Mouse (Mus musculus) MEL (cell line): ENCODE results near the gene Map1s.

ENCODE experiments used
- BHLHE40 ChIP-seq: IDR thresholded peaks from 2 replicates; pipeline ENCODE4 v1.6.1; 2012; ENCODE audit warnings: low read depth, mild to moderate bottlenecking, inconsistent platforms, low read length, improper control_type of control experiment, borderline replicate concordance
- CTCF ChIP-seq, 3 experiments: IDR thresholded peaks in 2 of 3; conservative IDR thresholded peaks in 1 of 3; 2 replicates each; pipeline ENCODE4 v1.5.1; 2011 to 2012; ENCODE audit warnings: low read length in 3 of 3, low read depth in 2 of 3, mild to moderate bottlenecking in 2 of 3, improper control_type of control experiment in 1 of 3, inconsistent platforms in 1 of 3, mixed read lengths in 1 of 3, moderate library complexity in 1 of 3; ENCODE audit not compliant: control insufficient read depth in 1 of 3, insufficient read depth in 1 of 3, poor library complexity in 1 of 3, severe bottlenecking in 1 of 3
- EP300 ChIP-seq, 2 experiments: IDR thresholded peaks; 2 replicates each; pipeline ENCODE4 v1.6.1; 2011; ENCODE audit warnings: improper control_type of control experiment in 2 of 2, low read length in 2 of 2, low read depth in 1 of 2, mild to moderate bottlenecking in 1 of 2
- GABPA ChIP-seq: IDR thresholded peaks from 2 replicates; pipeline ENCODE4 v1.6.1; 2012; ENCODE audit warnings: low read depth, mild to moderate bottlenecking, inconsistent platforms, low read length, improper control_type of control experiment, moderate library complexity
- GATA1 ChIP-seq: IDR thresholded peaks from 2 replicates; pipeline ENCODE4 v1.6.1; 2011; ENCODE audit warnings: low read depth, low read length, improper control_type of control experiment
- JUND ChIP-seq: IDR thresholded peaks from 2 replicates; pipeline ENCODE4 v1.6.1; 2011; ENCODE audit warnings: low read depth, mild to moderate bottlenecking, improper control_type of control experiment, low read length
- MAZ ChIP-seq: IDR thresholded peaks from 2 replicates; pipeline ENCODE4 v1.6.1; 2012; ENCODE audit warnings: low read depth, mild to moderate bottlenecking, inconsistent platforms, low read length, improper control_type of control experiment
- MEF2A ChIP-seq: IDR thresholded peaks from 2 replicates; pipeline ENCODE4 v1.6.1; 2014; ENCODE audit warnings: low read depth, mild to moderate bottlenecking, inconsistent platforms, low read length, improper control_type of control experiment; ENCODE audit not compliant: poor library complexity, insufficient replicate concordance, severe bottlenecking; ENCODE audit errors: extremely low read depth
- MYC ChIP-seq: IDR thresholded peaks from 2 replicates; pipeline ENCODE4 v1.6.1; 2011; ENCODE audit warnings: low read depth, mild to moderate bottlenecking, low read length, improper control_type of control experiment, moderate library complexity
- POLR2AphosphoS5 ChIP-seq: IDR thresholded peaks from 2 replicates; pipeline ENCODE4 v1.6.1; 2012; ENCODE audit warnings: low read depth, borderline replicate concordance, mild to moderate bottlenecking, inconsistent platforms, low read length, moderate library complexity, mixed read lengths
- RCOR1 ChIP-seq: IDR thresholded peaks from 2 replicates; pipeline ENCODE4 v1.6.1; 2012; ENCODE audit warnings: low read depth, mild to moderate bottlenecking, inconsistent platforms, low read length, improper control_type of control experiment
- TBP ChIP-seq: IDR thresholded peaks from 2 replicates; pipeline ENCODE4 v1.8.0; 2011; ENCODE audit warnings: low read depth, low read length, improper control_type of control experiment
- USF2 ChIP-seq, 2 experiments: IDR thresholded peaks; 2 replicates each; pipeline ENCODE4 v1.6.1; 2011 to 2012; ENCODE audit warnings: improper control_type of control experiment in 2 of 2, low read length in 2 of 2, borderline replicate concordance in 1 of 2, inconsistent platforms in 1 of 2, low read depth in 1 of 2, mild to moderate bottlenecking in 1 of 2; ENCODE audit not compliant: insufficient read depth in 1 of 2
- ZKSCAN1 ChIP-seq: IDR thresholded peaks from 2 replicates; pipeline ENCODE4 v1.6.1; 2012; ENCODE audit warnings: low read depth, mild to moderate bottlenecking, inconsistent platforms, low read length, improper control_type of control experiment, moderate library complexity

DNA sequence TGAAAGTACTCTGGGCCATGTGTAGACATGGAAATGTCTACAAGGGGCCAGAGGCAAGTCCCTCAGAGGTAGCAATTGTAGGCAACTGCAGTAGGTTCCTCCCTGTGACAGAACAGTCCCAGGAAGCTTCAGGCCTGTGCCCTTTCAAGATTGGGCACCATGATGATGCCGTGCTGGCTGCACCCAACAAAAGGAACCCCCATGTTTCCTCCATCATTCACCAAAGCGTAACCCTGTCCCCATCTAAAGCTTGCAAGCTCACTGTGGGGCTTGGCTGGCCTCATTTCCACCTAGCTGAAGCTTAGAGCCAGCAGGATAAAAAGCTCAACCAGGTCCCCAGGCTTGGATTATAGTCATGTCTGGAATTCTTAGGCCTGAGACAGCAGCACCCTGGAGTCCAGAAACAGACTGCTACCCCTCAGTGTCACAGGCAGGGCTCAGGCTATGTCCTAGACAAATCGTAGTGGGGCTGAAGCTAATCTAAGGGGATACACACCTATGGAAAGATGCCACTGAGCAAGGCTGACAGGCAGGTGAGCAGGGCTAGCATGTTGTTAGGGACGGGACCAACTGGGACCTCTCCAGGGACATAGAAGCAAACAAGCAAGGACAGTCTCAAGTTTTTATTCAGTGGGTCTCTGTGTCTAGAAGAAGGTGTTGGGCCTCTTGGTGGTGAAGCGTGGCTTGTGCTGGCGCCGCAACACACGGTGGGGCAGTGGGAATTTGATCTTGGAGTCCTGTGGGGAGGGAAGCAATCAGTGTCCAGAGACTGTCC lies 10.8 kb upstream of the Map1s start:
- TF ChIP-seq GABPA (no peak), MYC (no peak), MAZ (no peak), RCOR1 (no peak), GATA1 (no peak), EP300 (IDR thresholded peaks at IDR 0.05; ENCODE audit: low read depth in 1 of 2, low read length in 2 of 2) (no peak), TBP (no peak), CTCF (IDR thresholded peaks at IDR 0.05 in 2 of 3, conservative IDR thresholded peaks at IDR 0.05 in 1 of 3; ENCODE audit: control insufficient read depth in 1 of 3, insufficient read depth in 1 of 3, low read depth in 2 of 3, low read length in 3 of 3, poor library complexity in 1 of 3, severe bottlenecking in 1 of 3) (no peak), MEF2A (no peak), BHLHE40 (no peak), ZKSCAN1 (no peak), JUND (no peak), POLR2AphosphoS5 (no peak), USF2 (IDR thresholded peaks at IDR 0.05; ENCODE audit: borderline replicate concordance in 1 of 2, insufficient read depth in 1 of 2, low read depth in 1 of 2, low read length in 2 of 2) (no peak)
